Mouse (Mus musculus): ENCODE data around the gene Psph. TPM values are rescaled to one million over a fixed set of nuclear protein-coding genes. Genes with fewer than 3 reads are reported as not detected.

Psph gene
- 50.8 and 50.9 TPM in 2 replicates for polyA plus RNA-seq (2015; fragmentation: Nextera tagmentation; extraction: Ambion mirVana)

GRCm38 (mm10) chr5:129786818-129787790, at the start of gene Psph:
Psph (minus strand) TSS chr5:129787449.

GRCm38 (mm10) chr5:129724834-129725773, 62.1 kb downstream of the Psph start, which contains the start of gene Nipsnap2:
Nipsnap2 (plus strand) TSS chr5:129725063.

Other genes starting within 250 kb of the Psph start
- 13.1 and 14.7 TPM in 2 replicates for gene Mmp17, start 203.3 kb downstream of the Psph start, polyA plus RNA-seq (2015; fragmentation: Nextera tagmentation; extraction: Ambion mirVana)
- gene Zfp11, start 117.3 kb downstream of the Psph start, polyA plus RNA-seq (2015; fragmentation: Nextera tagmentation; extraction: Ambion mirVana) = 4.5 and 4.6 TPM in 2 replicates
- not detected in 2 replicates for gene Sept14, start 78.9 kb downstream of the Psph start, polyA plus RNA-seq (2015; fragmentation: Nextera tagmentation; extraction: Ambion mirVana)
- 163 and 181 TPM in 2 replicates for gene Mrps17, start 72.0 kb downstream of the Psph start, polyA plus RNA-seq (2015; fragmentation: Nextera tagmentation; extraction: Ambion mirVana)
- gene Nipsnap2, start 62.4 kb downstream of the Psph start, polyA plus RNA-seq (2015; fragmentation: Nextera tagmentation; extraction: Ambion mirVana) = 114 and 122 TPM in 2 replicates
- 25.5 and 28.1 TPM in 2 replicates for gene Sumf2, start 59.5 kb upstream of the Psph start, polyA plus RNA-seq (2015; fragmentation: Nextera tagmentation; extraction: Ambion mirVana)
- gene Chchd2, start 100.0 kb upstream of the Psph start, polyA plus RNA-seq (2015; fragmentation: Nextera tagmentation; extraction: Ambion mirVana) = 857 and 863 TPM in 2 replicates
- 7.1 and 8.0 TPM in 2 replicates for gene Zbed5, start 108.3 kb upstream of the Psph start, polyA plus RNA-seq (2015; fragmentation: Nextera tagmentation; extraction: Ambion mirVana)
- gene Phkg1, start 111.1 kb upstream of the Psph start, polyA plus RNA-seq (2015; fragmentation: Nextera tagmentation; extraction: Ambion mirVana) = 5.8 and 6.3 TPM in 2 replicates
- gene Nupr1l, start 121.1 kb upstream of the Psph start, polyA plus RNA-seq (2015; fragmentation: Nextera tagmentation; extraction: Ambion mirVana) = 4.2 and 5.0 TPM in 2 replicates
- gene Vkorc1l1, start 154.5 kb upstream of the Psph start, polyA plus RNA-seq (2015; fragmentation: Nextera tagmentation; extraction: Ambion mirVana) = 20.0 and 23.8 TPM in 2 replicates
- 47.7 and 48.3 TPM in 2 replicates for gene Gusb, start 215.6 kb upstream of the Psph start, polyA plus RNA-seq (2015; fragmentation: Nextera tagmentation; extraction: Ambion mirVana)
- 41.7 and 41.8 TPM in 2 replicates for gene Asl, start 241.8 kb upstream of the Psph start, polyA plus RNA-seq (2015; fragmentation: Nextera tagmentation; extraction: Ambion mirVana)
- gene Crcp, start 241.8 kb upstream of the Psph start, polyA plus RNA-seq (2015; fragmentation: Nextera tagmentation; extraction: Ambion mirVana) = 68.6 and 76.2 TPM in 2 replicates